Comparison of ENCODE assay signal across 21 mouse cellular contexts in the genomic region with DNA sequence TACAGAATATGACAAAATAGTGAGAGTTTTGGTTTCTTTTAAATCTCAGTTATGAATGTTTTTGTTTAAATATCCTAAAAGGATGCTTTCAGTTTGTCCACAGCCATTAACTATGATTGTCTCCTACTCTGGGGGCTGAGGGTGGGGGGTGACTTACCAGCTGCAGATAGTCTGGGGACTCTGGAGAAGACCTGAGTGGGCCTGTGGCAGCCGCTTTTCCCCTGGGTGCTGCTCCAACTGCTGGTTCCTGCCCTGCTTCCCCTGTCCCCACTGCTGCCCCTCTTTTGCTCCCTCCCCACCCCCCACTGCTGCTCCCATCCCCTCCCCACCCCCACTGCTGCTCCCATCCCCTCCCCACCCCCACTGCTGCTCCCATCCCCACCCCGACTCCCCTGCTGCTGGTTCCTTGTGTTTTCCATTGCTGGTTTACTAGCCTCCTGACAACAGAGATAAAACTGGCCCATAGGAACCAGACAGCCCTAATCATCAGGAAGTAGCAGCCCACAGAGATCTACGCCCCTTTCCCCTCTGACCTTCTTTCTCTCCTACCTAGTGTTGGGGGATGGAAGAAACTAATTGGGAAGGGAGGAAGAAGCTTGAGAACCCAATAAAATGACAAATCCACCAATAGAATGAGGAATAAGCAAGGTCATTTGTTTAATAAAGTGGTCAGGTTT. TPM values are rescaled to one million over a fixed set of nuclear protein-coding genes. Genes with fewer than 3 reads are reported as not detected.
DNase-seq lines count a peak whose midpoint lies in the region; ATAC-seq and TF ChIP-seq lines count a peak whose summit lies in the region.
"Had no signal": no experiment of that assay in that cellular context is flagged by ENCODE, and none has a peak within 500 bp of the region (broad histone marks: within the 10 kb centered on the region; RNA-seq: fewer than 3 reads in every experiment).

No protein-coding gene starts in this region.

- peak overlapping the region; percentile 70; the same call in 1 of the 2 replicates for H3K27ac ChIP-seq in hindbrain, embryonic 10.5 days
- H3K27ac ChIP-seq in hindbrain, postnatal 0 days: no peak overlapping the region
- peak overlapping the region; percentile 84 for H3K27ac ChIP-seq in MEL (ENCODE audit: control insufficient read depth, low read depth, low read length)
- H3K27ac ChIP-seq: embryonic facial prominence, embryonic 12.5 days; hindbrain, embryonic 14.5 days; layer of hippocampus, adult 2 months; limb, embryonic 12.5 days; liver, embryonic 15.5 days; midbrain, embryonic 12.5 days had no signal

- H3K36me3 ChIP-seq in hindbrain, embryonic 10.5 days: peaks cover 34% of the 10 kb centered on the region
- peaks cover 15% of the 10 kb centered on the region for H3K36me3 ChIP-seq in hindbrain, postnatal 0 days (ENCODE audit: insufficient read depth, low read length)
- H3K36me3 ChIP-seq in MEL (ENCODE audit: control insufficient read depth in 1 of 2, insufficient read depth in 2 of 2, low read length in 2 of 2): peaks cover 7 to 21% of the 10 kb centered on the region in 2 experiments

- H3K4me2 ChIP-seq in hindbrain, postnatal 0 days (ENCODE audit: low read depth, low read length): no peak overlapping the region
- H3K4me2 ChIP-seq: embryonic facial prominence, embryonic 12.5 days; hindbrain, embryonic 14.5 days; limb, embryonic 12.5 days; liver, embryonic 15.5 days; midbrain, embryonic 12.5 days had no signal

- DNase-seq in hindbrain, embryonic 10.5 days (ENCODE audit: low spot score): no peak
- DNase-seq in hindbrain, postnatal 0 days (ENCODE audit: low spot score): no peak
- DNase-seq in ES-CJ7 (ENCODE audit: low read depth, low spot score) (peak; percentile 98), MEL (ENCODE audit: low read depth, low spot score) (peak; percentile 82)
- DNase-seq in thymus, postnatal 14 days: no peak
- DNase-seq in cerebellum, adult 9-10 months: no peak
- DNase-seq: adrenal gland, postnatal 14 days; cerebellum, adult 8-10 months; gastrocnemius, postnatal 36 days; heart, postnatal 36 days; kidney, adult 9 months; kidney, postnatal 25 days; layer of hippocampus, postnatal 36 days; lung, postnatal 4 days had no signal

- no peaks in the 10 kb centered on the region for H3K79me2 ChIP-seq in MEL (ENCODE audit: control insufficient read depth, insufficient read depth, low read length, poor library complexity)

- TF ChIP-seq EP300 in MEL (IDR thresholded peaks at IDR 0.05; ENCODE audit: low read depth in 1 of 2, low read length in 2 of 2): peak; percentile 92 to 94

- no peak for ATAC-seq in hindbrain, postnatal 0 days
- peak; percentile 69 for ATAC-seq in megakaryocyte progenitor cell, adult 5-6 weeks (replicated peaks; ENCODE audit: poor library complexity)

- H3K9ac ChIP-seq in hindbrain, postnatal 0 days (replicated peaks; ENCODE audit: low read length): no peak overlapping the region
- peak overlapping the region; percentile 33; the same call in 1 of the 2 replicates for H3K9ac ChIP-seq in MEL (ENCODE audit: control insufficient read depth, low read depth, low read length, poor library complexity, severe bottlenecking)
- H3K9ac ChIP-seq: embryonic facial prominence, embryonic 12.5 days; hindbrain, embryonic 14.5 days; limb, embryonic 12.5 days; liver, embryonic 15.5 days; midbrain, embryonic 12.5 days had no signal

- H3K27me3 ChIP-seq in hindbrain, embryonic 10.5 days (ENCODE audit: insufficient read depth, poor library complexity, severe bottlenecking): no peaks in the 10 kb centered on the region
- no peaks in the 10 kb centered on the region for H3K27me3 ChIP-seq in hindbrain, postnatal 0 days (ENCODE audit: insufficient read depth, low read length)
- no peaks in the 10 kb centered on the region for H3K27me3 ChIP-seq in MEL (ENCODE audit: control insufficient read depth in 1 of 2, insufficient read depth in 2 of 2, low read length in 2 of 2)
- H3K27me3 ChIP-seq: embryonic facial prominence, embryonic 12.5 days; limb, embryonic 12.5 days; liver, embryonic 15.5 days; midbrain, embryonic 12.5 days had no signal

- H3K9me3 ChIP-seq in hindbrain, embryonic 10.5 days: no peaks in the 10 kb centered on the region
- no peaks in the 10 kb centered on the region for H3K9me3 ChIP-seq in hindbrain, postnatal 0 days (ENCODE audit: low read length)
- no peaks in the 10 kb centered on the region for H3K9me3 ChIP-seq in MEL (replicated peaks; ENCODE audit: insufficient read depth, low read length)
- H3K9me3 ChIP-seq: embryonic facial prominence, embryonic 12.5 days; limb, embryonic 12.5 days; liver, embryonic 15.5 days; midbrain, embryonic 12.5 days had no signal

- H3K4me1 ChIP-seq in hindbrain, embryonic 10.5 days (replicated peaks): peaks cover 6% of the 10 kb centered on the region
- H3K4me1 ChIP-seq in hindbrain, postnatal 0 days (ENCODE audit: insufficient read depth, low read length): no peaks in the 10 kb centered on the region
- H3K4me1 ChIP-seq in MEL (ENCODE audit: control insufficient read depth in 1 of 2, insufficient read depth in 2 of 2, low read length in 2 of 2): peaks cover 21 to 23% of the 10 kb centered on the region in 2 experiments
- H3K4me1 ChIP-seq: embryonic facial prominence, embryonic 12.5 days; midbrain, embryonic 12.5 days had no signal

- no peak overlapping the region for H3K4me3 ChIP-seq in hindbrain, embryonic 10.5 days
- no peak overlapping the region for H3K4me3 ChIP-seq in hindbrain, postnatal 0 days (ENCODE audit: low read length)
- no peak overlapping the region for H3K4me3 ChIP-seq in MEL (ENCODE audit: control insufficient read depth in 1 of 2, insufficient read depth in 1 of 2, low read depth in 2 of 2, low read length in 2 of 2)
- H3K4me3 ChIP-seq: embryonic facial prominence, embryonic 12.5 days; layer of hippocampus, adult 2 months; limb, embryonic 12.5 days; liver, embryonic 15.5 days; midbrain, embryonic 12.5 days had no signal

- WGBS in hindbrain, embryonic 10.5 days: 39% methylated on average over 3 of the region's 3 CpGs
- 43% methylated on average over 3 of the region's 3 CpGs for WGBS in hindbrain, postnatal 0 days

- TF ChIP-seq CTCF in hindbrain, postnatal 0 days (IDR thresholded peaks at IDR 0.05; ENCODE audit: low read depth): no peak
- TF ChIP-seq CTCF in MEL (IDR thresholded peaks at IDR 0.05 in 2 of 3, conservative IDR thresholded peaks at IDR 0.05 in 1 of 3; ENCODE audit: control insufficient read depth in 1 of 3, insufficient read depth in 1 of 3, low read depth in 2 of 3, low read length in 3 of 3, poor library complexity in 1 of 3, severe bottlenecking in 1 of 3): no peak

- no peak for TF ChIP-seq RAD21 in MEL (IDR thresholded peaks at IDR 0.05; ENCODE audit: low read depth, low read length)

- no peak for TF ChIP-seq POLR2A in MEL (IDR thresholded peaks at IDR 0.05; ENCODE audit: control insufficient read depth in 1 of 2, insufficient read depth in 1 of 2, low read depth in 1 of 2, low read length in 2 of 2, poor library complexity in 1 of 2)

TF ChIP-seq in MEL, 35 proteins besides CTCF, POLR2A, EP300 and RAD21 (continues in another document):
- TF ChIP-seq USF2 (IDR thresholded peaks at IDR 0.05; ENCODE audit: borderline replicate concordance in 1 of 2, insufficient read depth in 1 of 2, low read depth in 1 of 2, low read length in 2 of 2) (no peak), ZNF384 (IDR thresholded peaks at IDR 0.05; ENCODE audit: low read depth, low read length) (no peak), POLR2AphosphoS2 (IDR thresholded peaks at IDR 0.05; ENCODE audit: low read length) (no peak), MAFK (IDR thresholded peaks at IDR 0.05; ENCODE audit: borderline replicate concordance, low read depth, low read length) (no peak), HCFC1 (IDR thresholded peaks at IDR 0.05; ENCODE audit: low read depth, low read length) (peak; percentile 51; the same call in 1 of the 2 replicates), ZMIZ1 (IDR thresholded peaks at IDR 0.05; ENCODE audit: low read depth, low read length) (no peak), MAZ (IDR thresholded peaks at IDR 0.05; ENCODE audit: low read depth, low read length) (0 out of 2 replicates have a peak, but pooled peaks have one; percentile 15), GABPA (IDR thresholded peaks at IDR 0.05; ENCODE audit: low read depth, low read length) (no peak), ZKSCAN1 (IDR thresholded peaks at IDR 0.05; ENCODE audit: low read depth, low read length) (no peak), RCOR1 (IDR thresholded peaks at IDR 0.05; ENCODE audit: low read depth, low read length) (peak; percentile 87)

RNA-seq across cellular contexts. Expression of gene Zcchc10, which starts 11.2 kb away (rescaled TPM):
- 22.6 and 26.0 TPM in 2 replicates for polyA plus RNA-seq in hindbrain, embryonic 10.5 days (2016; fragmentation: Nextera tagmentation; extraction: Ambion mirVana)
- 0.89 TPM in 1 of 2 replicates, not detected in the other for total RNA-seq in hindbrain, postnatal 0 days (2014; rRNA removed)
- 13.6 and 14.9 TPM in 2 replicates for polyA plus RNA-seq in hindbrain, postnatal 0 days (2015; fragmentation: Nextera tagmentation; extraction: Ambion mirVana)
- 9.9 and 11.6 TPM in 2 replicates for total RNA-seq in MEL (2012; rRNA removed)
- 100 to 1,000 TPM in 1 of 2 experiments, 10 to 100 TPM in 1; 36.2 to 169 TPM for polyA plus RNA-seq in MEL (2012; ENCODE audit: insufficient read depth in 1 of 2, insufficient read length in 2 of 2, low read depth in 1 of 2, low replicate concordance in 2 of 2, missing spikeins in 1 of 2)
- 25.6 and 30.9 TPM in 2 replicates for total RNA-seq in megakaryocyte progenitor cell, adult 5-6 weeks (2015)
- total RNA-seq in megakaryocyte progenitor cell, adult 5-6 weeks (2017): 4.7 and 4.8 TPM in 2 replicates

RNA-seq across cellular contexts. Expression of gene Aff4, which starts 15.0 kb away (rescaled TPM):
- polyA plus RNA-seq in hindbrain, embryonic 10.5 days (2016; fragmentation: Nextera tagmentation; extraction: Ambion mirVana): 36.6 and 48.9 TPM in 2 replicates
- total RNA-seq in hindbrain, postnatal 0 days (2014; rRNA removed): 87.1 and 91.0 TPM in 2 replicates
- polyA plus RNA-seq in hindbrain, postnatal 0 days (2015; fragmentation: Nextera tagmentation; extraction: Ambion mirVana): 109 and 111 TPM in 2 replicates
- 29.0 and 37.7 TPM in 2 replicates for total RNA-seq in MEL (2012; rRNA removed)
- 100 to 1,000 TPM in 1 of 2 experiments, 10 to 100 TPM in 1; 47.7 to 268 TPM for polyA plus RNA-seq in MEL (2012; ENCODE audit: insufficient read depth in 1 of 2, insufficient read length in 2 of 2, low read depth in 1 of 2, low replicate concordance in 2 of 2, missing spikeins in 1 of 2)
- total RNA-seq in megakaryocyte progenitor cell, adult 5-6 weeks (2015): 57.9 and 79.5 TPM in 2 replicates
- total RNA-seq in megakaryocyte progenitor cell, adult 5-6 weeks (2017): 42.2 and 49.6 TPM in 2 replicates

RNA-seq across cellular contexts. Expression of gene Hspa4, which starts 35.4 kb away (rescaled TPM):
- 91.2 and 112 TPM in 2 replicates for polyA plus RNA-seq in hindbrain, embryonic 10.5 days (2016; fragmentation: Nextera tagmentation; extraction: Ambion mirVana)
- total RNA-seq in hindbrain, postnatal 0 days (2014; rRNA removed): 79.4 and 92.9 TPM in 2 replicates
- polyA plus RNA-seq in hindbrain, postnatal 0 days (2015; fragmentation: Nextera tagmentation; extraction: Ambion mirVana): 50.8 and 54.2 TPM in 2 replicates
- total RNA-seq in MEL (2012; rRNA removed): 276 and 301 TPM in 2 replicates
- polyA plus RNA-seq in MEL (2012; ENCODE audit: insufficient read depth in 1 of 2, insufficient read length in 2 of 2, low read depth in 1 of 2, low replicate concordance in 2 of 2, missing spikeins in 1 of 2): 100 to 1,000 TPM; 209 to 907 TPM
- total RNA-seq in megakaryocyte progenitor cell, adult 5-6 weeks (2015): 148 and 151 TPM in 2 replicates
- total RNA-seq in megakaryocyte progenitor cell, adult 5-6 weeks (2017): 371 and 490 TPM in 2 replicates

Comparison
In these comparisons a context has a peak if more than half of its experiments do, and no peak if none do; other contexts are left out.
1. DNase-seq: peak in ES-CJ7 (single experiment) and MEL (single experiment); none in hindbrain, embryonic 10.5 days (single experiment), hindbrain, postnatal 0 days (single experiment), thymus, postnatal 14 days (single experiment) and cerebellum, adult 9-10 months (single experiment).